Mouse (Mus musculus): ENCODE measurements at regions not wholly inside any gene's neighbourhood (a gene's known extent, or its start where the extent isn't known, plus 50 kb on each side); places are given as distances from the start of the nearest gene placed in this dataset.

DNA sequence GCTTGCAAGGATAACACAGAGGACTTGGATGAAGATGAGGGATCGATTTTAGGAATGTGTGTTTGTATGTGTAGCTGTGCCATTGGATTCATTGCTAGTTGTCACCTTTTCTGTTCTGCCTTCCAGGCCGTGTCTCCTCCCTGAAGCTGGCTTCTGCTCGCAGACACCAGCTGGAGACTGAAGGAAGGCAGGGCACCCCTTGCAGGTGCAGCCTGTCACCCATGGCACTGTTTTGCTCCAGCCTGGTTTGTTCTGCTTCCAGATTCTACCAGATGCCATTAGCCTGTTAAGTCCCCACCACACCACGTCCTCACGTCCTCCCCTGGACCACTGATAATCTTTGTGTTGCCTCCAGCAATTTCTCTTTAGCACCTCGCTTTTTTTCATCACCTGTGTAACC is 286.7 kb downstream of the Cps1 start:
- TF ChIP-seq CTCF (IDR thresholded peaks at IDR 0.05; ENCODE audit: low read depth) = no peak
- TF ChIP-seq EP300 (optimal IDR thresholded peaks at IDR 0.05) = no peak

Data from stomach, postnatal 0 days (tissue).